Mouse (Mus musculus): ENCODE data around the gene Cryaa. TPM values are rescaled to one million over a fixed set of nuclear protein-coding genes. Genes with fewer than 3 reads are reported as not detected.
A peak's percentile ranks its signal among the peaks of the same experiment; 100 is the strongest.

Gene Cryaa
- polyA plus RNA-seq, 1 experiment from 2014 or later = 0.49 TPM

GRCm38 (mm10) chr17:31664760-31665159 is 12.8 kb upstream of the Cryaa start:
- ATAC-seq (ENCODE audit: low FRiP score, low read depth) = 0 out of 2 replicates have a peak, but pooled peaks have one; percentile 51

GRCm38 (mm10) chr17:31668306-31668705 is 9.3 kb upstream of the Cryaa start:
- 78% methylated on average over 8 of the region's 9 CpGs for WGBS

More at GRCm38 (mm10) chr17:31664760-31665159, 12.8 kb upstream of the Cryaa start:
- Histone ChIP-seq H3K4me2 (no peak overlapping the region), H3K27ac (replicated peaks) (no peak overlapping the region), H3K27me3 (no peaks in the 10 kb centered on the region), H3K4me3 (no peak overlapping the region), H3K9me3 (no peaks in the 10 kb centered on the region), H3K9ac (no peak overlapping the region), H3K36me3 (no peaks in the 10 kb centered on the region), H3K4me1 (replicated peaks) (no peaks in the 10 kb centered on the region)
- WGBS = 13% methylated on average over 4 of the region's 4 CpGs

GRCm38 (mm10) chr17:31670163-31670562 is 7.4 kb upstream of the Cryaa start:
- no peak for ATAC-seq (ENCODE audit: low FRiP score, low read depth)
- Histone ChIP-seq H3K4me3 (no peak overlapping the region), H3K9ac (no peak overlapping the region), H3K36me3 (no peaks in the 10 kb centered on the region), H3K27ac (replicated peaks) (no peak overlapping the region), H3K4me2 (no peak overlapping the region), H3K27me3 (no peaks in the 10 kb centered on the region), H3K9me3 (no peaks in the 10 kb centered on the region), H3K4me1 (replicated peaks) (peaks cover 3% of the 10 kb centered on the region; the same call in 1 of the 2 replicates)
- 9% methylated on average over 11 of the region's 11 CpGs for WGBS

More at GRCm38 (mm10) chr17:31668306-31668705, 9.3 kb upstream of the Cryaa start:
- peaks cover 3% of the 10 kb centered on the region; the same call in 1 of the 2 replicates for H3K4me1 ChIP-seq (replicated peaks)
- H3K27ac ChIP-seq (replicated peaks) = no peak overlapping the region
- no peak overlapping the region for H3K4me2 ChIP-seq
- no peak for ATAC-seq (ENCODE audit: low FRiP score, low read depth)
- no peak overlapping the region for H3K9ac ChIP-seq
- H3K36me3 ChIP-seq = no peaks in the 10 kb centered on the region
- H3K27me3 ChIP-seq = no peaks in the 10 kb centered on the region
- H3K4me3 ChIP-seq = no peak overlapping the region
- no peaks in the 10 kb centered on the region for H3K9me3 ChIP-seq

GRCm38 (mm10) chr17:31671698-31672097 is 5.9 kb upstream of the Cryaa start:
- WGBS = 54% methylated on average over 8 of the region's 8 CpGs
- ATAC-seq (ENCODE audit: low FRiP score, low read depth) = no peak

GRCm38 (mm10) chr17:31672279-31672678 is 5.3 kb upstream of the Cryaa start:
- no peak overlapping the region for H3K9ac ChIP-seq
- peaks cover 3% of the 10 kb centered on the region; the same call in 1 of the 2 replicates for H3K4me1 ChIP-seq (replicated peaks)
- 86% methylated on average over 12 of the region's 12 CpGs for WGBS
- no peaks in the 10 kb centered on the region for H3K9me3 ChIP-seq
- H3K36me3 ChIP-seq = no peaks in the 10 kb centered on the region
- H3K27ac ChIP-seq (replicated peaks) = no peak overlapping the region
- H3K4me3 ChIP-seq = no peak overlapping the region
- ATAC-seq (ENCODE audit: low FRiP score, low read depth) = no peak
- H3K27me3 ChIP-seq = no peaks in the 10 kb centered on the region
- no peak overlapping the region for H3K4me2 ChIP-seq

More at GRCm38 (mm10) chr17:31671698-31672097, 5.9 kb upstream of the Cryaa start:
- Histone ChIP-seq H3K9ac (no peak overlapping the region), H3K4me3 (no peak overlapping the region), H3K4me2 (no peak overlapping the region), H3K27ac (replicated peaks) (no peak overlapping the region), H3K9me3 (no peaks in the 10 kb centered on the region), H3K27me3 (no peaks in the 10 kb centered on the region), H3K4me1 (replicated peaks) (peaks cover 3% of the 10 kb centered on the region; the same call in 1 of the 2 replicates), H3K36me3 (no peaks in the 10 kb centered on the region)

DNA sequence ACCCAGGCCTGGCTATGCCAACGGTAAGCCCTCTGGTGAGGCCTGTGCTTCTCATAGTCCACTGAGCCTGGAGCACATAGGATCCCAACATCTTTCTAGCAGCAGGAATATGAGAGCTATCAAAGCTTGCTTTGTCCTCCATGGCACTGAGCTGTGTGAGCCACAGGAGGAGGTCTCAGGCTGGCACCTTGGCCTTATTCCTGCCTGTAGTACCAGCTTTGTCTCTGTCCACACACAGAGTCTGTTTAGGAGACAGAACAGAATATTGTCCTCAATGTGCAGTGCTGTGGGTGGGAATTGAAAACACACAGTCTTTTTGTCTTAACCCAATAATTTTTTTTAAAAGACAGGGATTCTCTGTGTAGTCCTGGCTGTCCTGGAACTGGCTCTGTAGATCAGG is 3.2 kb upstream of the Cryaa start:
- no peak for ATAC-seq (ENCODE audit: low FRiP score, low read depth)
- Histone ChIP-seq H3K36me3 (no peaks in the 10 kb centered on the region), H3K4me2 (no peak overlapping the region), H3K9ac (no peak overlapping the region), H3K4me1 (replicated peaks) (peaks cover 3% of the 10 kb centered on the region; the same call in 1 of the 2 replicates), H3K9me3 (no peaks in the 10 kb centered on the region), H3K4me3 (no peak overlapping the region), H3K27me3 (no peaks in the 10 kb centered on the region), H3K27ac (replicated peaks) (no peak overlapping the region)
- 85% methylated on average over 1 of the region's 1 CpGs for WGBS

DNA sequence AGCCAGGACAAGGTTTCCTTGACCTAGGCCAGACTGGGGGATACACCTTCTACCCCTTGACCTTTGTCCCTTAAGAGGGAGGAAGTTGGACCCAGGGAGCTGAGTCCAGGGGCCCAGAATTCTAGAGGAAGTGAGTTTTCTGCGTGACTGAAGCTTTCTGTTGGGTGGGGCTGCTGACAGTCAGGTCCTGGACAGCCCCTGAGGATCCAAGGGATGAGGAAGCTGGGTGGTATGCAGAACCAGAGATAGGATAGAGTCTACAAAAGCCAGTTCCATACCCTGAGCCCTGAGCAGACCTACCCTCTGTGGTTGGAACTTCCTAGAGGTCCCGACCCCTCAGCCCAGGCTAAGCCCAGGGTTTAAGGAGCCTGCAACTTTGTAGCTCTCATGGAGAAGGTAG is 2.8 kb downstream of the Cryaa start:
- ATAC-seq (ENCODE audit: low FRiP score, low read depth) = no peak
- H3K4me1 ChIP-seq (replicated peaks) = peaks cover 3% of the 10 kb centered on the region
- H3K9me3 ChIP-seq = no peaks in the 10 kb centered on the region
- H3K4me2 ChIP-seq = no peak overlapping the region
- H3K27ac ChIP-seq (replicated peaks) = no peak overlapping the region
- WGBS = 84% methylated on average over 2 of the region's 2 CpGs
- H3K27me3 ChIP-seq = no peaks in the 10 kb centered on the region
- no peaks in the 10 kb centered on the region for H3K36me3 ChIP-seq
- no peak overlapping the region for H3K4me3 ChIP-seq
- H3K9ac ChIP-seq = no peak overlapping the region

GRCm38 (mm10) chr17:31685514-31686224 is 8.1 kb downstream of the Cryaa start:
- 16% methylated on average over 17 of the region's 17 CpGs for whole genome bisulfite sequencing
- ATAC-seq (ENCODE audit: low FRiP score, low read depth) = peak; percentile 86
- H3K27me3 ChIP-seq = no peaks in the 10 kb centered on the region
- H3K4me2 ChIP-seq = peak overlapping the region; percentile 36
- H3K4me3 ChIP-seq = no peak overlapping the region
- peaks cover 14% of the 10 kb centered on the region for H3K4me1 ChIP-seq (replicated peaks)
- no peak overlapping the region for H3K9ac ChIP-seq
- H3K9me3 ChIP-seq = no peaks in the 10 kb centered on the region
- no peaks in the 10 kb centered on the region for H3K36me3 ChIP-seq
- H3K27ac ChIP-seq (replicated peaks) = peak overlapping the region; percentile 76

- 44% methylated on average over 3 of the region's 3 CpGs for WGBS
- ATAC-seq (ENCODE audit: low FRiP score, low read depth) = peak; percentile 31
- Histone ChIP-seq H3K27ac (replicated peaks) (peak overlapping the region; percentile 76), H3K4me2 (no peak overlapping the region), H3K9ac (no peak overlapping the region), H3K36me3 (no peaks in the 10 kb centered on the region), H3K9me3 (no peaks in the 10 kb centered on the region), H3K4me3 (no peak overlapping the region), H3K27me3 (no peaks in the 10 kb centered on the region), H3K4me1 (replicated peaks) (peaks cover 14% of the 10 kb centered on the region)
Measured at GRCm38 (mm10) chr17:31686225-31686564, 8.6 kb downstream of the Cryaa start.

DNA sequence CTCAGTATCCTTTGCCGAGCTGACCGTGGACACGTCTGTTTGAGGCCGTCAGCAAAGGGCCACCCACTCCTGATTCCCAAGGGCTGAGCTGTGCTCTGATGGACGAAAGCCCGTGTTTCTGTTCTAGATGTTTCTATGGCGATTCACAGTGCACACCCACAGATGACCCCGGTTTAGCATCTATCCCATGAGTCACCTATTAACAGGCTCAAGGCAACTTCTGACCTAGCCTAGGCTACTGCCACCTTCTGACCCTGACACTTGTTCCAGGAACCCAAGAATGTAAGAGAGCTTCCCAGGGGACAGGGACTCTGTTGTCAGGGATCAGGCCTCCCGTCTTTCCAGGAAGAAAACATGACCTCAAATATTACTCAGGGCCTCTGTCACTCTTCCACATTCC is 10.5 kb downstream of the Cryaa start:
- Histone ChIP-seq H3K4me3 (no peak overlapping the region), H3K4me1 (replicated peaks) (peaks cover 17% of the 10 kb centered on the region), H3K4me2 (no peak overlapping the region), H3K27ac (replicated peaks) (no peak overlapping the region), H3K27me3 (no peaks in the 10 kb centered on the region), H3K36me3 (no peaks in the 10 kb centered on the region), H3K9me3 (no peaks in the 10 kb centered on the region), H3K9ac (no peak overlapping the region)
- WGBS = 75% methylated on average over 9 of the region's 9 CpGs
- no peak for ATAC-seq (ENCODE audit: low FRiP score, low read depth)

DNA sequence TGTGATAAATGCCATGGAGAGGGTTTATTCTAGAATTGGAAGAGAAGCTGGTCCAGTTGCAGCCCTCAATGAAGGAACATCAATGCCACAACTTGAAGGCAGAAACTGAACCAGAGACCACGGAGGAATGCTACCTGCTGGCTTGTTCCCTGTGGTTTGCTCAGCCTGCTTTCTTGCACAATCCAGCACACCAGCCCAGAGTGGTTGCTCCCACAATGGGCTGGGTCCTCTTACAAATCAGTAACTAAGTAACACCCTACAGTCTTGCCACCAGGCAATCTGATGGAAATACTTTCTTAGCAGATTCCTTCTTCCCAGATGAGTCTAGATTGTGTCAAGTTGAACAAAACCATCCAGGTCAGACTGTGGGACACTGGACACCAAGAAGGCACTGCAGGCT is 12.0 kb downstream of the Cryaa start:
- Histone ChIP-seq H3K4me2 (no peak overlapping the region), H3K36me3 (no peaks in the 10 kb centered on the region), H3K9me3 (no peaks in the 10 kb centered on the region), H3K9ac (no peak overlapping the region), H3K4me3 (no peak overlapping the region), H3K27me3 (no peaks in the 10 kb centered on the region), H3K27ac (replicated peaks) (no peak overlapping the region), H3K4me1 (replicated peaks) (peaks cover 25% of the 10 kb centered on the region)
- no peak for ATAC-seq (ENCODE audit: low FRiP score, low read depth)
- WGBS = 70% methylated on average over 1 of the region's 1 CpGs

DNA sequence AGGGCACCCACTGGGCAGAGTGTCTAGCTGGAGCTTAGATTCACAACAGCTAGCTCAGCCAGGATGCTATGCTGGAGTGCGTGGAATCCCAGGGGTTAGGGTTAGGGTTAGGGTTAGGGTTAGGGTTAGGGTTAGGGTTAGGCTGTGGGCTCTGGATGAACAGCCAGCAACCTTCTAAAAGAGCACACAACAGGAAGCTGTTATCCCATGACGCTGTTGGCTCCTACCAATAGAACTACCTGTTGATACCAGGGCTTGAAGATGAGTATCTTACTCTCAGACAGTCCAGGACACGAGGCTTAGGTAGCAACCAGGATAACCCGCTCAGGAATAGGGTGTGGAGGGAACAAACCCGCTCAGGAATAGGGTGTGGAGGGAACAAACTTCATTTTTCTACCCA is 15.3 kb downstream of the Cryaa start:
- peak; percentile 3; the same call in 1 of the 2 replicates for ATAC-seq (ENCODE audit: low FRiP score, low read depth)
- no peak overlapping the region for H3K9ac ChIP-seq
- H3K9me3 ChIP-seq = no peaks in the 10 kb centered on the region
- peaks cover 12% of the 10 kb centered on the region for H3K4me1 ChIP-seq (replicated peaks)
- H3K4me3 ChIP-seq = no peak overlapping the region
- H3K27me3 ChIP-seq = no peaks in the 10 kb centered on the region
- no peaks in the 10 kb centered on the region for H3K36me3 ChIP-seq
- no peak overlapping the region for H3K4me2 ChIP-seq
- 38% methylated on average over 5 of the region's 5 CpGs for WGBS
- H3K27ac ChIP-seq (replicated peaks) = no peak overlapping the region

Measured in hindbrain, embryonic 15.5 days (tissue).